Mouse (Mus musculus) heart, embryonic 14.5 days (tissue): ENCODE data around the gene Rbmxl1. TPM values are rescaled to one million over a fixed set of nuclear protein-coding genes. Genes with fewer than 3 reads are reported as not detected.
"Not testable (repeated sequence)": the region's sequence is repeated elsewhere in the genome, so short reads cannot be mapped to it uniquely, and the experiment has no call there.

Experiments used
- ATAC-seq: fragments of 200-750 bp; cut with Nextera tagmentation; 2 replicates; pipeline ENCODE4 v1.8.0; 2017; ENCODE audit warnings: low read depth, moderate TSS enrichment; ENCODE audit not compliant: insufficient number of reproducible peaks, insufficient read depth, low FRiP score
- H3K27ac ChIP-seq, 2 experiments: fragments of 200-500 bp in 1 of 2; fragments of 300-500 bp in 1 of 2; sonication (generic) in 1 of 2; replicated peaks in 1 of 2; 2 replicates each; pipeline ENCODE4 v1.5.1; 2012 to 2014; ENCODE audit warnings: low read depth in 2 of 2, low read length in 2 of 2, control low read depth in 1 of 2, mild to moderate bottlenecking in 1 of 2, mixed read lengths in 1 of 2; ENCODE audit not compliant: control insufficient read depth in 1 of 2, insufficient read depth in 1 of 2
- H3K27me3 ChIP-seq: fragments of 300-500 bp; sonication (generic); 2 replicates; pipeline ENCODE4 v1.6.1; 2014; ENCODE audit warnings: mild to moderate bottlenecking, low read length, control low read depth; ENCODE audit not compliant: control insufficient read depth, insufficient read depth
- H3K36me3 ChIP-seq: fragments of 300-500 bp; sonication (generic); 2 replicates; pipeline ENCODE4 v1.6.1; 2014; ENCODE audit warnings: mild to moderate bottlenecking, control low read depth, low read length, mixed read lengths; ENCODE audit not compliant: control insufficient read depth, insufficient read depth
- H3K4me1 ChIP-seq, 2 experiments: fragments of 200-500 bp in 1 of 2; fragments of 300-500 bp in 1 of 2; sonication (generic) in 1 of 2; 2 replicates each; pipeline ENCODE4 v1.6.1; 2012 to 2014; ENCODE audit warnings: low read length in 2 of 2, control low read depth in 1 of 2, mixed read lengths in 1 of 2; ENCODE audit not compliant: control insufficient read depth in 2 of 2, insufficient read depth in 2 of 2
- H3K4me2 ChIP-seq: fragments of 300-500 bp; sonication (generic); 2 replicates; pipeline ENCODE4 v1.6.1; 2014; ENCODE audit warnings: mild to moderate bottlenecking, low read length
- H3K4me3 ChIP-seq, 2 experiments: fragments of 200-500 bp in 1 of 2; fragments of 300-500 bp in 1 of 2; sonication (generic) in 1 of 2; 2 replicates each; pipeline ENCODE4 v1.5.1; 2012 to 2014; ENCODE audit warnings: low read length in 2 of 2, mild to moderate bottlenecking in 2 of 2, control low read depth in 1 of 2, low read depth in 1 of 2, moderate library complexity in 1 of 2; ENCODE audit not compliant: control insufficient read depth in 1 of 2, insufficient read depth in 1 of 2
- H3K9ac ChIP-seq: fragments of 300-500 bp; sonication (generic); 2 replicates; pipeline ENCODE4 v1.6.1; 2014; ENCODE audit warnings: mild to moderate bottlenecking, low read length
- H3K9me3 ChIP-seq: fragments of 300-500 bp; sonication (generic); 2 replicates; pipeline ENCODE4 v1.6.1; 2016; ENCODE audit warnings: low read length, control low read depth; ENCODE audit not compliant: control insufficient read depth
- WGBS: fragments of 180-500 bp; shearing (Covaris S2); extraction: QIAGEN DNeasy Blood & Tissue Kit; methylation state at CpG from one replicate; pipeline ENCODE4 v1.1.7; 2014; 5-methylcytosine and 5-hydroxymethylcytosine counted together
- polyA plus RNA-seq: library from polyadenylated mRNA; unstranded; fragments of >200 nt; fragmentation: Nextera tagmentation; extraction: Ambion mirVana; gene quantifications from 2 replicates; pipeline ENCODE4 v1.2.1, GENCODE M21; 2014

The Rbmxl1 gene
- polyA plus RNA-seq, 1 experiment from 2014 or later, result 131 TPM

DNA sequence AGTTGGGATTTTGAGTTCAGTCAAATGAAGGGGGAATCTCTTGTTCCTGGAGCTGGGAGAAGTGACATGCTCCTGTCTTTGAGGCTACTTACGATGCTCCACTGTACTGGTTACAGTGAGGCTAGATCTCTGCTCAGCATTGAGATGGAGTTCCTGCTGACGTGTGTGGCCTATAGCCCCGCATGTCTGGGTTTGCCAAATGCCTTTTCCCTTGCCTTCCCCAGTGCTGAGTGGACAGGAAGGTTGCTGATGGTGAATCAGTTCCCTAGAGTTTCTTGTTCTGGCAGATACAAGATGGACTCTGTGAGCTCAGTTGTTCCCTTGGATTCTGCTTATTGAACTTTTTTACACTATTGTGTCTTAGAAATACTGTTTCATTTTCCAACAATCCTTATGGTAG, 2.2 kb upstream of the Rbmxl1 start:
- ATAC-seq, result no peak
- no peak overlapping the region for H3K27ac ChIP-seq
- no peak overlapping the region for H3K4me2 ChIP-seq
- H3K36me3 ChIP-seq, result peaks cover 9% of the 10 kb centered on the region
- peak overlapping the region; percentile 30; the same call in 1 of the 2 replicates for H3K9ac ChIP-seq
- no peaks in the 10 kb centered on the region for H3K27me3 ChIP-seq
- H3K9me3 ChIP-seq, result no peaks in the 10 kb centered on the region
- peaks cover 4 to 15% of the 10 kb centered on the region in 2 experiments; a peak in 3 of 4 replicates for H3K4me1 ChIP-seq
- 44% methylated on average over 3 of the region's 3 CpGs for WGBS
- no peak overlapping the region for H3K4me3 ChIP-seq

DNA sequence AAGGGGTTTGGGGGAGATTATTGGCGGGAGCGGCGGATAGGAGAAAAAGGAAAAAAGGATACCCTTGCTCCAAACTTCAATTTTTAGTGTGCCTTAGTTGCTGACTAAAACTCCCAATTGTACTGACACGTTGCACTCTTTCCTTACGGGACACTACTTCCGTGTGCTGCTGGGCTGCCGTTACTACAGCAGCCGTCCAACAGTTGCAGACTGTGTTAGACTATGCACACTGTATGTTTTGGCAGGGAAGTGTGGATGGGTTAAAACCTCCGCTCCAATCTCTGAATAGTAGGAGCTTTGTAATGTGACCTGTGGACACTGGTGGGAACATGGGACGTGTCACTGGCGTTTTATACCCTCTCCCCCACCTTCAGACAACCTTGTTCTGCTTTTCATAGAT, 1.4 kb upstream of the Rbmxl1 start:
- peak overlapping the region; percentile 99 for H3K9ac ChIP-seq
- H3K4me2 ChIP-seq, result peak overlapping the region; percentile 98
- H3K4me3 ChIP-seq, result peak overlapping the region; percentile 93 to 96
- peaks cover 1% of the 10 kb centered on the region for H3K36me3 ChIP-seq
- WGBS, result under 1% methylated on average over 11 of the region's 11 CpGs
- ATAC-seq, result 0 out of 2 replicates have a peak, but pooled peaks have one; percentile 29
- H3K9me3 ChIP-seq, result no peaks in the 10 kb centered on the region
- no peaks in the 10 kb centered on the region for H3K27me3 ChIP-seq
- peak overlapping the region; percentile 95 to 98 for H3K27ac ChIP-seq
- peaks cover 4 to 15% of the 10 kb centered on the region in 2 experiments; a peak in 3 of 4 replicates for H3K4me1 ChIP-seq

DNA sequence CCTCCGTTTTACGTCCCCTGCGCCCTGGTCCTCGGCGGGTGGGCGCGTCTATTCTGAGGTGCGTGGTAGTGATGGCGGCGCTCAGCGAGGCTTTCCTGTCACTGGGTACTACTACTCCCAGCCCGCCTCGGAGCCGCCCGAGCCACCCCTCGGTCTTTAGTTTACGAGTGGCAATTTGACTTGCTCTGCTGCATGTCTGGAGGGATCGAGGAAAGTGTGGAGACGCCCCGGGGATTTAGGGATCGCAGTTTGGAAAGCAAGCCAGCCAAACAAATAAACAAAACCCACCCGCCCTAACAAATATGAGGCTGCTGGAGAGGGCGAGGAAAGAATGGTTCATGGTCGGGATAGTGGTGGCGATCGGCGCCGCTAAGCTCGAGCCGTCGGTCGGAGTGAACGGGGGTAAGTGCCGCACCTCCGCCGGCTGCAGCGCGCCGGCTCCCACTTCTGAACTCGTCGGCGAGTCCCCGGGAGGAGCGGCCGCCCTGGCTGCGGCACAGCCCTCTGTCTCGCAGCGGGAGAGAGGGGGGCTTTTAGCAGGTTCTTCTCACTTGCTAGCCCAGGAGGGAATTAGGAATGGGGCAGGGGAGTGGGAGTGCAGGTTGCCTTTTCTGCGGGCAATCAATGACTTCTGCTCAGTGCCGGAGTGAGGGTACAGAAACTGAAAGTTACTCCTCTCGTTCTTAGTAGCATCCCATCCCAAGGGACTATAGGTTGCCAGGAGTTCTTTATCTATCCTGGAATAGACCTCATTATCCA, 754 bp upstream of the Rbmxl1 start, which contains the start of gene Slc10a7:
Slc10a7 (plus strand) TSS at position 74 of the 759 bp plus-strand sequence.
- H3K36me3 ChIP-seq, result peaks cover 7% of the 10 kb centered on the region
- H3K4me2 ChIP-seq, result peak within 1 kb of the TSS; percentile 98
- H3K4me1 ChIP-seq, result peaks cover 4 to 15% of the 10 kb centered on the region in 2 experiments; a peak in 3 of 4 replicates
- H3K27me3 ChIP-seq, result no peaks in the 10 kb centered on the region
- peak within 1 kb of the TSS; percentile 93 to 96 for H3K4me3 ChIP-seq
- H3K9ac ChIP-seq, result peak within 1 kb of the TSS; percentile 99
- WGBS, result under 1% methylated on average over 51 of the region's 51 CpGs
- H3K9me3 ChIP-seq, result no peaks in the 10 kb centered on the region
- peak within 1 kb of the TSS; percentile 95 to 98 for H3K27ac ChIP-seq
- peak; percentile 89 for ATAC-seq

DNA sequence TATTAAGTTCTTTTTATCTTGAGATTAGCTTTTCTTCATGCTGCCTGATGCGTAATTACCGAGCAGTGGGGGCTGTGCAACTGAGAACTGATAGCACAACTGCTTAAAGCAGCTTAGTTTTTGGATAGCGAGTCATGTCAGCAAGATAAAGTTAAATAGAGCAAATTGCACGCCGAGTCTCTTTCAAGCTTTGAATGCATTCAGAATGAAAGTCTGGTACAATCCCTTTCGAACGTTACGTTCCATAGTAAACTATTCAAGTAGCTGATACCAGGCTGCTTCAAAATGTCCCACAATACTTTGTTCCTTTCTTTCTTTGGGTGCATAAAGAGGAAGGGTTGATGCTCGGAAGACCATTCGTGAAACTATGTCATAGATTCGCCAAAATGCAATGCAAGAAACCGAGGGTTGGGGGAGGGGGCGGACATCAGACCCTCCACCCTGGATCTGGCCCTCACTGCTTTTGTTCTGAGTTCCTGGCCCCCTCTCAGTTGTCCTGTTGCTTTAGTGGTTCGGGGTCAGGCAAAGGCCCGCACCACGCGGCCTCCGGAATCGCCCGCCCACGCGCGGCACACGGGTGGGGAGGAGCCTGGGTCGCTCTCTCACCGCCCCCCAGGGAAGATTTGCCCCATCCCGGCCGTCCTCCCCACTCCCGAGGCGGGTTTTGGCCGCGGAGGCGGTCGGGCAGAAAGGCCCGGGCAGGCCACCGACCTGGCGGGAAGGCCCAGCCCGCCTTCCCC, 549 bp downstream of the Rbmxl1 start:
- peak overlapping the region; percentile 99 for H3K9ac ChIP-seq
- ATAC-seq, result peak; percentile 16; the same call in 1 of the 2 replicates
- peak overlapping the region; percentile 93 to 96 for H3K4me3 ChIP-seq
- H3K27me3 ChIP-seq, result no peaks in the 10 kb centered on the region
- H3K4me2 ChIP-seq, result peak overlapping the region; percentile 98
- H3K4me1 ChIP-seq, result peaks cover 4 to 15% of the 10 kb centered on the region in 2 experiments; a peak in 3 of 4 replicates
- H3K36me3 ChIP-seq, result peaks cover 20% of the 10 kb centered on the region
- H3K27ac ChIP-seq, result peak overlapping the region; percentile 95 to 98
- H3K9me3 ChIP-seq, result no peaks in the 10 kb centered on the region
- under 1% methylated on average over 36 of the region's 38 CpGs for WGBS

DNA sequence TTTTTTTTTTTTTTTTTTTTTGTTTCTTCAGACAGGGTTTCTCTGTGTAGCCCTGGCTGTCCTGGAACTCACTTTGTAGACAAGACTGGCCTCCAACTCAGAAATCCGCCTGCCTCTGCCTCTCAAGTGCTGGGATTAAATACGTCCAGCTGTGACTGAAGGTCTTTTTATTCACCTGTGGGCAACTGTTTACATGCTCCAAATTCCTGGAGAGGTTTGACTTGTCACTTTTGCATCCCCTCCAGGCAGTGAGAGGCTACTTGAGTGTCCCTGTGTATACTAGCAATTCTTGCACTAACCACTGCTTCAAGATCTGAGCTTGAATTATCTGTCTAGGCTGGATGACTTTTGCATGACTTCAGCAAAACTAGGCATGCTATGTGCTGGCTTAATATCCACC, 6.0 kb downstream of the Rbmxl1 start:
- WGBS, result 70% methylated on average over 2 of the region's 2 CpGs
- Histone ChIP-seq H3K4me2 (no peak overlapping the region), H3K9me3 (no peaks in the 10 kb centered on the region), H3K27me3 (no peaks in the 10 kb centered on the region), H3K4me1 (peaks cover 0 to 5% of the 10 kb centered on the region in 2 experiments; a peak in 2 of 4 replicates), H3K27ac (no peak overlapping the region), H3K4me3 (no peak overlapping the region), H3K9ac (no peak overlapping the region), H3K36me3 (peaks cover 24% of the 10 kb centered on the region)
- ATAC-seq, result no peak

DNA sequence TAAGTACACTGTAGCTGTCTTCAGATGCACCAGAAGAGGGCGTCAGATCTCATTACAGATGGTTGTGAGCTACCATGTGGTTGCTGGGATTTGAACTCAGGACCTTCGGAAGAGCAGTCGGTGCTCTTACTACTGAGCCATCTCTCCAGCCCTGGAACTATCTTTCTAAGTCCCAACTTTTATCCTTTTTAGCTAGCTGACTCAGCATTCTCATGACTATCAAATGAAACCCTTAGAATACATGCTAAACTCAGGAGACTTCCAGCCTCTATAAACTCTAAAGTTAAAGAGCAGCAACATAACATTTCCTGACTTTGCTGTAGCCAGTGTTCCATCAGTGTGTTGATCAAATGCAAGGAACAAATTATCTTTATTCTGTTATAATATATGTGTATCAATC, 12.4 kb downstream of the Rbmxl1 start:
- not testable (repeated sequence) for H3K4me3 ChIP-seq, H3K4me1 ChIP-seq, H3K27ac ChIP-seq, H3K4me2 ChIP-seq, H3K27me3 ChIP-seq, ATAC-seq, H3K9me3 ChIP-seq, H3K36me3 ChIP-seq, H3K9ac ChIP-seq
- 92% methylated on average over 2 of the region's 3 CpGs for WGBS

- no peak overlapping the region for H3K9ac ChIP-seq
- H3K27ac ChIP-seq, result no peak overlapping the region
- no peaks in the 10 kb centered on the region for H3K27me3 ChIP-seq
- no peak overlapping the region for H3K4me3 ChIP-seq
- H3K4me2 ChIP-seq, result no peak overlapping the region
- H3K36me3 ChIP-seq, result no peaks in the 10 kb centered on the region
- 49% methylated on average over 2 of the region's 2 CpGs for WGBS
- ATAC-seq, result no peak
- H3K4me1 ChIP-seq, result no peaks in the 10 kb centered on the region
- H3K9me3 ChIP-seq, result no peaks in the 10 kb centered on the region
Observed at GRCm38 (mm10) chr8:78493031-78493430, 15.7 kb downstream of the Rbmxl1 start.
